Mouse (Mus musculus) olfactory bulb, adult 2 months (tissue): ENCODE results near the gene Nhsl1.

ENCODE experiments used
- CTCF ChIP-seq: fragments of 200-500 bp; IDR thresholded peaks from 2 replicates; pipeline ENCODE4 v1.5.1; 2012; ENCODE audit warnings: low read depth, mild to moderate bottlenecking, low read length, moderate library complexity; ENCODE audit not compliant: insufficient read depth
- POLR2A ChIP-seq: fragments of 200-500 bp; IDR thresholded peaks from 2 replicates; pipeline ENCODE4 v1.6.1; 2012; ENCODE audit warnings: mild to moderate bottlenecking, low read depth, low read length, moderate library complexity; ENCODE audit not compliant: insufficient read depth

DNA sequence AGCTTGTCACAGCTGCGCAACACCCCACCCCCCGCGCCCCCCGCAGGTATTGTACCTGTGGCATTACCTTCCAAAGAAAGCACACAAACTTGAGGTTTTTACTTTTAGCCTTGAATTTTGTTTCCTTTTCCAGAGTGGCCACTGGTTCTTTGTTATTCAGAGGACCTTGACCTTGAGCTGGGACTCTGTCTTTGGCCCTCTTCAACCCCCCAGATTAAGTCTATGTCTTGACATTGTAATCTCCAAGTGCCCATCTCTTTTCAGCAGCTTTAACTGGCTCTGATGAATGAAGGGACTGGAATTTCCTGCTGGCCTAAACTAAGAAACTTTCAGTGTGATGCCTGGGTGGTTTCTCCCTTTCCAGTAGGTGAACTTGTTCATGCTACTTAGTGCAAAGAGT, 906 bp downstream of the Nhsl1 start:
- TF ChIP-seq CTCF (no peak), POLR2A (no peak)
